Mouse (Mus musculus) ovary, postnatal 14 days (tissue): ENCODE data around the gene Grb10.

Source experiments
- DNase-seq: peaks from one replicate; pipeline ENCODE4 v3.0.0; 2022; ENCODE audit warnings: low spot score

Gene Grb10

DNA sequence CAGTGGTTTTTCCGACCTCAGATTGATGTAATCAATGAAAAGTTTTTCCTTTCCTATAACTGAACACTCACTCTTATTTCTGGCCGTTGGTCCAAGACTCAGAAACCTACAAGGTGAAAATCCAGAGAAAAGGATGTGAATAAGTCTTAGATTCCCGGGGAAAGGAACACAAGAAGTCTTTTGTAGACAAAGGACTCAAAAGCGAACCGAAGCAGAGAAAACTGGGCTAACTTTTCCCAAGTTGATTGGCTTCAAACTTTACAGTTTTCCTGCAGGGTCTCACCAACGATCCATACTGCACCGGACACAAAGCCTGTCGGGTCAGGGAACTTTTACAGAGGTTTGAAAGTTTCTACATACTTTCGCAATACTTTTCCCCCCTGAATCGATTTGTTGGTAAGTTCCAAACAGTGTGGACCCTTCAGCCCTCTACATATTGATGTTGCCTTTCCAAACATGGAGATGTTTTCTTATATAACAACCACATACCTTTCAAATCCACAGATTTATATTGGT lies at the start of gene Grb10:
Grb10 (minus strand) TSS at position 214 of the 516 bp plus-strand sequence.
- no peak for DNase-seq

DNA sequence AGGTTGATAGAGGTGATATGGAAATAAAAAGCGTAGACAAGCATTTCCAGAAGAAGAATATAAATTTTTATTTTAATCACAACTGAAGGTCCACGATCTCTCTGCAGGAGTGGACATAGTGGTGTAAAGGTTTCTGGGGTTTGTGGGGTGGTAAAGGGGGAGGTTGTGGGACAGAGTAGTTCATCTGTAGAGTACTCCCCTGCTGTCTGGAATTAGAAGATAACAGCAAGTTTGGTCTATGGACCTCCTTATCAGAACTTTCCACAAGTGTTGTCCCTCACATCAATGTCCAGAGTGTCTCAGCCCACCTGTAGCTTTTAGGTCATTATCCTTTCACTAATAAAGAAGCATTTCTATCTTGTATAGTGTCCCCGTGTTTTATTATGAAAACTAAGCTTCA lies 43.2 kb upstream of the Grb10 start:
- DNase-seq: no peak

DNA sequence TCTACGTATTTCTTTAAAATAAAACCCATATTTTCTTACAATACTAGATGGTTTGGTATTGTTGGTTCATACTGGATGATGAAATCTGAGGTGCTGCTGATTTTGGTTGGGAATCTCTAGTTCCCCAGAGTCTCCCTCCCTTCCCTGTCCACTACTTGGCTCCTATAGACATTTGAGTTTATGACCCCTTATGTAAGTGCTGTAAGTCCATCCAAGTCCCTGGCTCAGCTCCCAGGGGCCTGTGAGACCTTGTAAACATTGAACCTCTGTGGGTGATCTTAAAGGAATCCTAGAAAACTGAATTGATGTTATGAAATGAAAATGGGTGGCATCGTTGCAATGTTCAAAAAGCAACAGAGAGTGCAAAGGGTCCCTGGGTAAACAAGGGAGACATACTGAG lies 40.7 kb upstream of the Grb10 start:
- no peak for DNase-seq

DNA sequence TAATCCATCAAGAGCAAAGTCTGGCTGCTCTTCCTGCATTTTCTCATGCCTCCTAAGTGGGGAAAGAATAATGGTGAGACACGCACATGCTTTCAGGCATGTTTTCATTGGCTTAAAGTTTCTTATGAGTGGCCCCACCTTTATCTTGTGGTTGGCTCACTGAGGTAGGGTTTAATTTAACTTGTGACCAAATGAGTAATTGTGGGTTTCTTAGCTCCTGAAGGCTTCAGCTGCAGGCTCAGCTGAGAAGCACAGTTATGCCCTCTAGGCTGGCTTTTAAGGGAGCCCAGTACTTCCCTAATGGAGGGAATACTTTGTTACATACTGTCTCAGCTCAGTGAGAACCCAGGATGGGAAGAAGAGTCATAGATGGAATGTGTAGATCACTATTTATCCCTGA lies 37.0 kb upstream of the Grb10 start:
- DNase-seq: no peak

DNA sequence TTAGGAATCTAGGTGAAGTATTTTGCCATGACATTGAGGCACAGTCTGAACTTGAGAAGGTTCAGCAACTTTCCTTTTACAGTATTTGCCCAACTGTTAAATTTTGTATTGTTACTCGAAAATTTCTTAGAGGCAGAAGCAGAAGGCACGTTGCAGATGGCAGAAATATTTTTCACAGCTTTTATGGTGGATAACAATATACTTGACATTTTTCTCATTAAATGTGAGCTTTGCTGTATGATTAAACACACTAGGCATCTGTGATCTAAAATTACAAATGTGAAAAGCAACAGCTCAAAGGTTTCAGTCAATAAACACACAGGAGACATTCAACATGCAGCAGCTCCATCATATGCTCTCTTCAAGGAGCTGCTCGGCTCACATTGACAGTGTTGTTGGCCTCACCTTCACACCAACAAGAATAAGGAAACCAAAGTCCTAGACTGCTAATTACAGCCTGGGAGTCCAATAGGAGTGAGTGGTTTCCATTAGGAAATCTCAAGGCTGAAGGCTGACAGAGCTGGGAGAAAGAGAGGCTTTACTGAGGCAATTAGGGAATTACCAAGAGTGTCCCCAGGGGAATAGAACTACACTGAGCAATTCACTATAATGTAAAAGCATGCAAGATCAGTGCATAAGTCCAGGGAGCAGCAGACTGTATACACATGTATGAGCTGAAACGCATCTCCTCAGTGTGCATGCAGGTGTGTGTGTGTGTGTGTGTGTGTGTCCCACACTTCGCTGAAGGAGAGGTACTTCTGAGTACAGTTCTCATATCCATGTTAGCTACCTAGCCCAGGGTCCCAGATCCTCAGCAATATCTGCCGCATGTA lies 35.1 kb upstream of the Grb10 start:
- no peak for DNase-seq

DNA sequence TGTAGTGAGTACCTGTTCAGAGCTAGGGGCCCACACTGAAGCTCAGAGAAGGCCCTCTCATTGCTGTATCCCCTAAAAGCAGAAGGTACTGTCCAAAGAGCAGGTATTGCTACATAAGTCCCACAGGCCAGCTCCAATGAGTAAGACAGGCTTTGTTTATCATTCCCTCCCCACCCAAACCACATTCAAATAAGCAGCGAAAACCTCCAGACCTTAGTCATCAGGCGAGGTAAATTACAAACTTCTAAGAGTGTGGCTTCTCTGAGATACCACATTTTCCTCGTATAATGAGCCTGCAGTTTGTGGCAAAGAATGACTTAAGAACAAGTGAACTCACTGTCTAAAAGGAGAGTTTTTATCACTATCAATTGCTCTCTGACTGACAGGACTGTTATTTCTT lies 33.8 kb upstream of the Grb10 start:
- no peak for DNase-seq

DNA sequence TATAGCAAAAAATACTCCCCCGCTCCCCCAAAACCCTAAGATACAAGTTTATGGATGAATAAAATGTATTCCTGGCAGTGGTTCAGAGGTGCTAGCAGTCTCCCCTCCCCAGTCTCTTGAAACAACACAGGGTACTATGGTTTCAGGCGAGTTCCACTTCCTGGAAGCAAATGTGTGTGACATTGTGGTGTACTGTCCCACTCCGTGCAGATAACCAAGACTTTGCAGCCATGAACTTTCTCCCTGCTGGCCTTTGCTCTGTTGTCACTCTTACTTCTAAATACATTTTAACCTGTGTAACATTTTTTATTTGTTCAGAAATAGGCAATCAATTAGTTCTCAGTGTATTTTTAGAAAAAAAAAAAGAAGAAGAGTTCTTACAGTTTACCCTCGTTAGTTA lies 20.5 kb upstream of the Grb10 start:
- DNase-seq: no peak

DNA sequence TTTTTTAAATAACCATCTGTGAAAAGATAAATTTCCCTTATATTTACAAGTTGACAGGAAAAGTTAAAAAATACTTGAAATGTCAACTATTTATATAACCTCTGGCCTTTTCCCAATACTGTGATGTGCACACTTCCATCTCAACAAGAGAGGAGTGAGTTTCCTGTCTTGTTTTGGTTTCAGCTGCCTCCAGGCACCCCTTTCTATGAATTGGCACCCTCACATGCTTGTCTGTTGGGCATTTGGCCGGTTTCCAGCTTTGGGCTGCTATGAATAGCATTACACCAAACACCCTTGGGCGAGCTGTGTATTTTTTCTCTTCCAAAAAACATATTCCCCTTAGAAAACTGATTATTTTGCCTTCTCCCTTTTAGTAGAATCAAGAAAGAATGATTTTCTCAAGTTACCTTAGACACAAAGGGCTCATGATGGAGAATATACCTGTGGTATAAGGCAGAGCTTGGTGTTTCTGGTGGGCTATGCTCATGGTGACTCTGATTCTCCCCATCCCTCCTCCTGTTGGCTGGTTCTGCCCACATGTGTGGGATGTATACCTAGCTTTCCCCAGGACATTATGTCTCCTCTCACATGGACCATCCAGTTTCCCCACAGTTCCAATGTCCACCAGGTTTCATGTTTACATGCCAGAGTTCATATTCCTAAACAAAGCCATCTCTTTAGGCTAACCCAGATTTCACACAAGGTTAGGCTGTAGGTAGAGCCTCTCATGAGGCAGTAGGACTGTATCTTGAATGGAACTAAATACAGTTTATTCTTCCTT lies 10.3 kb upstream of the Grb10 start:
- DNase-seq: no peak

DNA sequence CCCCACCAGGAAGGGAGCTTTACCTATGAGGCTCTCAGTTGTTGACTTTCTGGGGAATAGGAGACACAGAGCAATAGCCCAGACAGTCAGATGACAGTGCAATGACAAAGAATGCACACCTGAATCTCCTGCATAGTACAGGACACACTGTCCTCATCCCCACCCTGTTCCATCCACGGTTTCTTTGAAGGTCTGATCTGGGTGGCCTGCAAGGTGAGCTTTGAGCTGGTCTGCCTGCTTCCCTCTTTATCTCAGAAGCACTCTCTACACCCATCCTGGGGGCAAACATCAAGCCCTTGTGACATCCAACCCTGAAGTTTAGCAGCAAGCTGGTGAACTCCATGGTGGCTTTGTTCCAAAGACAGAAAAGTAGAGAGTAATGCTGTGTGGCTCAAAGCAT lies 9.7 kb upstream of the Grb10 start:
- no peak for DNase-seq

DNA sequence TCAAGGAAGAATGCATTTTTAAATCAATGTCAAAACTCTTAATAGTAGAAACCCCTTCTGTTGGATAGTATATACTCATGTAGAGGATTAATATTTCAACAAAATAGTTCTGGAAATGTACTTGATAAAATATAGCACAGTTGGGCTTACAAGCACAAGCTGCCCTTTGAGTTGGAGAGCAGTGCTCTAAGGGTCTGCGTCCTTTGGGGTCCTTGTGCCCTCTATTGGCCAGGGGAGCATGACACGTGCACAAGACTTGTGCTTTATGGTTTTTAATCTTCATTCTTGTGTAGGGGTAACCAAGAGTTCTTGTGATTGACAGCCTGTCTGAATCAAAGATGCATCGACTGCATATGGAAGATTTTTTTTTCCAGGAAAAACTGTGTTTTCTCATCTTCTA lies 5.8 kb upstream of the Grb10 start:
- DNase-seq: no peak

DNA sequence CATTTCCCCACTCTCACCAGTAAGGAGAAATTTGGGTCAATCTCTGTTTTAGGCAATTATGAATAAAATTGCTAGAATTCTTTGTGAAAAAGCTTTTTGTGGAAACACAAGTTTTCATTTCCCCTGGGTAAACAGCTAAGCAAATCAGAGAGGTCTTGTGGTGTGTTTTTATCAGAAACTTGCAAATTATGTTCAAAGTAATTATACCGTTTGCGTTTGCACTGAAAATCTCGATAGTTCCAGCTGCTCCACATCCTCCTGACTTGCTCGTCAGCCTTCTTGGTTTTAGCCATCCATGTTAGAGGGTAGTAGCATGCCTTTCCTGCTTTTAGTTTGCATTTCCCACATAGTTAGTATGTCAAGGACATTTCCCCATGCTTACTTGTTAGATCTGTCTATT lies 3.3 kb upstream of the Grb10 start:
- DNase-seq: no peak

DNA sequence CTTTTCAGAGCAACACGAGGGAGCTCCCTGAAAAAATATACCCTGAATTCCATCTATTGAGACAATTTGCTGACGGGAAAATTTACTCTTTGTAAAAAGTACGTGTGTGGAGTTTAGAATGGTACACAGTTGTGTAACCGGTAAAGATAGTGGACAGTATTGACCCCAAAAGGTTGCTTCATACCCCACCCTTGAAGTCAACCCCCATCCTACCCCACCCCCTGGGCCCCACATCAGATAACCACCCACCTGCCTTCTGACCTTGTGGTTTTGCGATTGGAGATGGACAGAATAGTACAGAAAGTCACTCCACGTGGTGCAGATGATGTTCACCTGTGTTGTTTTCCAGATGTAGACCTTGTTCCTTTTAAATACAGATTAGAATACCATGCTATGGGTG lies 2.9 kb upstream of the Grb10 start:
- no peak for DNase-seq

DNA sequence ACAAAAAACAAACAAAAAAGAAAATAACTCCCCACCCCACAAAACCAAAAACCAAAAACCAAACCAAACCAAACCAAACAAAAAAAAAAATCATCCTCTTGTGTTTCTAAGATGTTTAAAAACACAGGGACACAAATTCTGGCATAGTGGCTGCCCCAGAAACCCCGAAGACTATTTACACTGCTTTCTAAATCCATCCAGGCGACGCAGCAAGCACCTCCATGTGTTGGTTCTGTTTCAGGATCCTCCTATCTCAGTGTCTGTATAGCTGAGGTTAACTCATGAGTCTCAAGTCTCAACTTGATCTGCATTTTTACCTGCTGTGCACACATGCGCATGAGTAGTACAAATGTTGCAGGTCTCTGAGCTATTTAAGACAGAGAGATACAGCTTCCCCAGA lies 1.9 kb upstream of the Grb10 start:
- DNase-seq: no peak

DNA sequence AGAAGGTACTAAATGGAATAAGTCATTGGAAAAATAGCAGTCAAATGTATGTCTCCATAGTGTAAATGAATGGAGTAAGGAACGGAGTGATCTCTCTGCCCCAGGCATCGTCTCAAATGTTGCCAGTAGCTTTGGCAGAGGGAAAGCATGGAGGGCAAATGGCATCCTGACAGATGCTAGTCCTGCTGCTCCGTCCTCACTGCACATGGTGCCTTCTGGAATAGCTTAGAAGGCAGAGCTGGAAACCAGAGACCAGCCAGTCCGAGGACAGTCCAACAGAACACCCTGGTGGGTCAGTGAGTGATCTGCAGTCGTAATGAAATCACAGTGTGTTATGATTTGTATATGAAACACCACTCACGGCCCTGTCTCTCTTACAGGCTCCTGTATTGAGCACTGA lies 1.3 kb upstream of the Grb10 start:
- no peak for DNase-seq

DNA sequence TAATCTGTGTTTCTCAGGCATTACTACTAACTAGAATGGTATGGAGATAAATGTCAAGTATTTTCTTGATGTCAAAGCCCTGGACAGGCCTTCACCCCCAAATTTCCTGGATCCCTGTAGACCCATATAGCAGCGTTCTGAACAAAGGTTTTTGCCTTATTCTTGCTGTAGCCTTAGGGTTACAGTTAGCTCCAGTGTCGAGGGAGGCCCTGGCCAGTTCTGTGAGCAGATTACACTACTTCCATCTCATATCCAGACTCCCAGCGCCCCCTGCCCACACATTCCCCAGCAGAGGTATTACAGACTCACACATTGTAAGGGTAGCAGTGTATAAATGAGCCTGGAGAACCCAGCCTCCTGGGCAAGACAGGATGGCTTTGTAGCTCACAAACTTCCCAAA lies 615 bp upstream of the Grb10 start:
- no peak for DNase-seq

DNA sequence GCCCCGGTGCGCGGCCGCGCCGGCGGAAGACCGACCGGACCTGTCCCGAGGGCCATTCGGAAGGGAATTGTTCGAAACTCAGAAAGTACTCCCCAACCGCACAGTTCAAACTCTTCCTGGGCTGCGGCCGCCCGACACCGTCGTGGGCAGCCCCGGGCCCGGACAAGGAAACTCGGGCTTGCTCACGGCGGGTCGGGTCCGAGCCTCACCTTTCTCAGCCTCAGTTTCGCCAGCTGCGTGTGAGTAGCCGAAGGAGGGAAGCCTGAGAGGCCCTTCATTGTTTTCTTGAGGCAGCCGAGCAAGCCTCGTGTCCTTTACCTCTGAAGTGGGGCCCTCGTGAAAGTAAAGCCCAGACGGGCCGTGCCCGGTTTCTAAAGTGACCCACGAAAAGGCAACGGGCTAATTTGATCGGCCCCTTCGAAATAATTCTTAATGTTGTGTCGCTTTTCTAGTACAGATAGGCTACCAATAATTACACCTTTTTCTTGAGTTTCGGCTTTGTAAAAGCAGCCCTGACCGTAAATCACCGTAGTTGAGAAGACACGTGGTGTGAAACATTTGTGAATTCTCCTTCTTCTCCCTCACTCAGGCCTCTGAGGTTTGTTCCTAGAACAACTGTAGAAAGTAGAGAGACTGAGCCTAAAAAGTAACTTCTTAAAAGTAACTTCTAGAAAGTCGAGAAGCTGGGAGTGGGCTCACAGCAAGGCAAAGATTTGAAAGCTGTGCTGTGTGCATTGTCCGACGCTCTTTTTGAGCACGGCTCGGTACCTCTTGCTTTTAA lies 604 bp downstream of the Grb10 start:
- no peak for DNase-seq

DNA sequence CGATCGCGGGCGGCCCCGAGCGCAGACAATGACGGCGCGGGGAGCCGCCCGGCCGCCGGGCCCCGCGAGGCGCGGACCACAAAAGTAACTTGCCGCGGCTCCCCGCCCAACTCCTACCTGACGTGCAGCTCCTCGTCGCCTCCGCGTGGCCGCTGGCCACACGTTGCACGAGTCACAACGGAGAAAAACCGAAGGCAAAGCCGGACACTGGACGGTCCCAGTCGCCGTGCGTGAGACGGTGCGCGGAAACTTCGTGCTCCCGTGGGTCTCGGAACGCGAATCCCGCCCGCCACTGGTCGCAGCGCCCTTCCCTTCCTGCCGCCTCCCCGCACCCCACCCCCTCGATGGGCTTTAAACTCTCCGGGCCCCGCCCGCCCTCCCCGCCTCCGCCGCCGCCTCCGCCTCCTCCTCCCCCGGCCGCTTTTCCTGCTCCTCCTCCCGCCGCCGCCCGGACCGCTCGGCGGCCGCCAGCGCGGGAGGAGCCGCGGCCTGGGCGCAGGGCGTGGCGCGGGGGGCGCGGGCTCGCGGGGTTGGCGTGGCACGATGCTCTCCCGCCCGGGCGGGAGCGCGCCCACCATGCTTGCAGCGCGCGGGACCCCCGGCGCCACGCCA lies 1.3 kb downstream of the Grb10 start:
- peak; percentile 19 for DNase-seq

DNA sequence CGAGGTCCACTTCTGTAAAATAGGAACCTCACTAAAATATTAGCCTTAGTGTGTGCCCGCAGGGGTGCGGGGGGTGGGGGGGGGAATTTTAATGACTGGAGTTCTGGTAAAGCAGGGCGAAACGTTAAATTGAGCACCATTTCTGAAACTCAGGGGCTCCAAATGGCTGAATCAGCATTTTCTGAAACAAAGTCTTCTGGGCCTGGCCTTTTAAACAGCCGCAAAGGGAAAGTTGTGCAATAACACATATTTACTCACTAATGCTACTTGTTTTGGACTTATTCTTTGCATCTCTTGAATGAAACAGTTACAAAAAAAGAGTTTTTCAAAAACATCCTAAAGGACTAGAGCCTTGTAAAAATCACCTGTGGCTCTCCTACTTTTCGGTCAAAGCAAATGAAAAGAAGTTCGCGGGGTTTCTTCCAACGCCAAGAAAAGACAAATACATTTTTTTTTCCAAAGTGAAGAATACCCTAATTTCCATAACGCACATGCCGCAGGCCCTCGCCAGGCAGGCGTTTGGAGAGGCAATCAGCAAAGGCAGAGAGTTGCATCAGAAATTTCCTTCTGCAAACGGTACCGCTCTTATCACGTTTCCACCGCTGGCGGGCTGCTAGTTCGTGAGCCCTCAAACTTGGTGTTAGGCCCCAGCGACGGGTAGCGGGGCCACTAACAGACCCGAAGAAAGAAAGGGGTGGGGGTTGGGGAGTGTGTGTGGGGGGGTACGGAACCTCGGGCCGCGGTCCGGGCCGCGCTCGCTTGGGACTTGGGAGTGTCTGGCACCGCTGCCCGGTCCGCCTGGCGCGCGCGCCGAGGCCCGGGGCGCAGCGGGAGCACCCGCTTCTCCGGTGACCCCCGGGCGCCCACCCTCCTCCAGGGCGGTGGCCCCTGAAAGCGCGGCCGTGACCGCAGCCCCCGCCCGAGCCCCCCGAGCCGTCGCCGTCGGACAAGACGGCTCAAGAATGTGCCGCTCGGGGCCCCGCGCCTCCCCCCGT lies 2.3 kb downstream of the Grb10 start:
- no peak for DNase-seq

DNA sequence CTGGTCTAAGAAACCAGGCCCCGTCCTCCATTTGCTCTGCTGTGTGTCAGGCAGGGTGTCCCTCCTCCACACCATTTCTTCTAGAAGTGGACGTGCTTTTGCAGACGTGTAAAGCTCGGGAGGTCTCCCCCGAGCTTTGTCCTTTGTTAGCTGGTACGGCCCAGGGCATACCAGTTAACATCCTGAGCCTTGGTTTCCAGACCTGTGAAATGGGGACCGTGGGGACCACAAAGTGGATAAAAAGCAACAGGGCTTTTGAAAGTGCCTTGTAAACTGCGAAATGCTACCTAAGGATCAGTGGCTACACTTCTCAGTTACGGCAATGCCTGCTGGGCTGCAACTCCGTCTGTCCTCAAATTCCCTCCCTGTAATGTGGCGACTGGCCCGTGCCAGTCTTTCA lies 3.2 kb downstream of the Grb10 start:
- DNase-seq: no peak

DNA sequence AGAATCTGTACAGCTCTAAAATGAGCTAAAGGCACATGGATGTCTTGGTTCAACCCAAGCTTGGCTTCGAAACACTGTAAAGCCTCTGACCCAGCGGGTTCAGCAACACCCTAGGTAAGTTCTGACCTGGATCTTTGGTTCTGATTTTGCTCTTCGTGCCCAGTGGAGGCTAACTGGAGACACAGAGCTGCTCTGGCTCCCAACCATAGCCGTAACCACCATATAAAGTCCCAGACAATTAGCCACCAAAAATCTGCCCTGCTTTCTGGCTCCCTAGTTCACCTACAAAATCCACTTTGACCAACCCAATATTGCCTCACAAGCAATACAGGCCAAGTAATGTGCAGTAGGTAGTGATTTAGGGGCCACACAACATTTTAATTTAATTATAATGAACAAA lies 3.7 kb downstream of the Grb10 start:
- no peak for DNase-seq

DNA sequence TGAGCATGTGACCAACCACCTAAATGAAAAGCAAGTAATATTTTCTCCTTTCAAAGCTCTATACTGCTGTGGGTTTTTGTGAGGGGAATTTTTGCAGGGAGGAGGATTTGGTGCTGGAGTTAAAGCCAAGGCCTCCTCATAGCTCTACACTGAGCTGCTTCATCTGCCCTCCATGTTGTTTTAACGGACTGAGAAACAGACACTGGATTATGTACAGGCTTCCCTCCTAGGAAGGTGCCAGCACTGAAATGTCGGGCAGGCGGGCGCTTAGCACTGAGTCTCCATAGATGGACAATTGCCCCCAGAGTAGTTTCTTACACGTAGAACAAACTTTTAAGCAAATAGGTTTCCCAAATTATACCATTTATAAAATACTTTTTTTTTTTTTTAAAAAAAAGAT lies 4.1 kb downstream of the Grb10 start:
- DNase-seq: no peak
